Mouse (Mus musculus) embryonic facial prominence, embryonic 15.5 days (tissue): ENCODE results near the gene Rab3il1. TPM values are rescaled to one million over a fixed set of nuclear protein-coding genes. Genes with fewer than 3 reads are reported as not detected.

Experiments
- ATAC-seq: fragments of 200-750 bp; cut with Nextera tagmentation; 2 replicates; pipeline ENCODE4 v1.8.0; 2017; ENCODE audit warnings: low read depth, moderate TSS enrichment; ENCODE audit not compliant: insufficient number of reproducible peaks, low FRiP score, low TSS enrichment
- H3K27ac ChIP-seq: fragments of 300-500 bp; sonication (generic); replicated peaks from 2 replicates; pipeline ENCODE4 v1.5.1; 2015; ENCODE audit warnings: mild to moderate bottlenecking, inconsistent platforms
- H3K27me3 ChIP-seq: fragments of 300-500 bp; sonication (generic); 2 replicates; pipeline ENCODE4 v1.6.1; 2015; ENCODE audit warnings: inconsistent platforms
- H3K36me3 ChIP-seq: fragments of 300-500 bp; sonication (generic); 2 replicates; pipeline ENCODE4 v1.6.1; 2015; ENCODE audit warnings: mild to moderate bottlenecking, inconsistent platforms
- H3K4me1 ChIP-seq: fragments of 300-500 bp; sonication (generic); 2 replicates; pipeline ENCODE4 v1.6.1; 2015; ENCODE audit warnings: inconsistent platforms
- H3K4me2 ChIP-seq: fragments of 300-500 bp; sonication (generic); replicated peaks from 2 replicates; pipeline ENCODE4 v1.6.1; 2015; ENCODE audit warnings: mild to moderate bottlenecking, inconsistent platforms
- H3K4me3 ChIP-seq: fragments of 300-500 bp; sonication (generic); replicated peaks from 2 replicates; pipeline ENCODE4 v1.5.1; 2015; ENCODE audit warnings: mild to moderate bottlenecking, inconsistent platforms
- H3K9ac ChIP-seq: fragments of 300-500 bp; sonication (generic); 2 replicates; pipeline ENCODE4 v1.6.1; 2015; ENCODE audit warnings: inconsistent platforms
- H3K9me3 ChIP-seq: fragments of 300-500 bp; sonication (generic); replicated peaks from 2 replicates; pipeline ENCODE4 v1.6.1; 2016; ENCODE audit warnings: inconsistent platforms
- WGBS: fragments of 180-500 bp; shearing (Covaris S2); methylation state at CpG from one replicate; pipeline ENCODE4 v1.1.7; 2015; 5-methylcytosine and 5-hydroxymethylcytosine counted together
- polyA plus RNA-seq: library from polyadenylated mRNA; unstranded; fragments of >200 nt; fragmentation: Nextera tagmentation; extraction: Ambion mirVana; gene quantifications from 2 replicates; pipeline ENCODE4 v1.2.1, GENCODE M21; 2015

Gene Rab3il1
- polyA plus RNA-seq, 1 experiment from 2014 or later: 46.1 TPM

GRCm38 (mm10) chr19:10045707-10046106 is 44.2 kb downstream of the Rab3il1 start:
- H3K4me3 ChIP-seq: no peak overlapping the region
- 72% methylated on average over 2 of the region's 2 CpGs for WGBS
- H3K9ac ChIP-seq: no peak overlapping the region
- peaks cover 25% of the 10 kb centered on the region for H3K4me1 ChIP-seq
- H3K27me3 ChIP-seq: no peaks in the 10 kb centered on the region
- no peak for ATAC-seq
- H3K36me3 ChIP-seq: no peaks in the 10 kb centered on the region
- H3K9me3 ChIP-seq: no peaks in the 10 kb centered on the region
- no peak overlapping the region for H3K27ac ChIP-seq
- no peak overlapping the region for H3K4me2 ChIP-seq

- H3K4me2 ChIP-seq: no peak overlapping the region
- no peak overlapping the region for H3K9ac ChIP-seq
- no peak overlapping the region for H3K4me3 ChIP-seq
- no peak for ATAC-seq
- no peaks in the 10 kb centered on the region for H3K9me3 ChIP-seq
- no peaks in the 10 kb centered on the region for H3K36me3 ChIP-seq
- no peak overlapping the region for H3K27ac ChIP-seq
- peaks cover 18% of the 10 kb centered on the region for H3K4me1 ChIP-seq
- WGBS: 64% methylated on average over 4 of the region's 4 CpGs
- no peaks in the 10 kb centered on the region for H3K27me3 ChIP-seq
Measured at GRCm38 (mm10) chr19:10046346-10046745, 44.9 kb downstream of the Rab3il1 start.

DNA sequence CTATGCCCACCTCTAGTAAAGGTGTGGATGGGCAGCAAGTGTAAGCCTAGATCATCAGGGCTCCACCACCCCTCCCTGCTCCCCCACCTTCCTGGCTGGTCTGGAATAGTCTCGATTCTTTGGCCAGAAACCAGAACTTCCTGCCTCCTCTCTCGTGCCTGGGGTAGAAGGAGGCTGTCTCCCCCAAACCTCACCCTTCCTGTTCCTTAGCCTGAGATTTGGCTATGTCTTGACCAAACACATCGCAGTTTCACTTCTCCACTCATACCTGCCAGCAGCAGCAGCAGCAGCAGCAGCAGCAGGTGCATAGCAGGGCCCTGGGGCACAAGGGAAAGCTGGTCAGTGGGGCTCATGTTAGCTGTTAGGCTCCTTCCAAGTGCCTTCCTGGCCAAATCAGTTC is 45.5 kb downstream of the Rab3il1 start:
- no peak overlapping the region for H3K27ac ChIP-seq
- peaks cover 13% of the 10 kb centered on the region for H3K4me1 ChIP-seq
- 34% methylated on average over 3 of the region's 3 CpGs for WGBS

DNA sequence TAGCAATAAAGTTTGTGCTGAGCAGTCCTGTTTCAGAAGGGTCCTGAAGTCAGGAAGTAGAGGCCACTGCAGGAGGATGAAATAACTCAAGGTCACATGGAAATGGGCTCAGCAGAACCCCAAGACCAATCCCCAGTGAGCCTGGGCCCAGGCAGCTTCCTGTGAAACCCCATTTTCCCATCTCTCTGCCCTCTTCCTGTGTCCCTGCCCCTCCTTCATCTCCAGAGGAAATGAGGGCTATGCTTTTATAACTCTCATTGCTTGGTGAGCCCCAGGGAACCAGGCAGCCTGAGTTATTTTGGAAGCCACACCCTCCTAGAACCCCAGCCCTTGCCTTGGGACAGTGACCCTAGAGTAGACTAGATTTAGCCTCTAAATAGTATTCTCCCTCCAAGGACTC is 48.1 kb downstream of the Rab3il1 start:
- no peaks in the 10 kb centered on the region for H3K27me3 ChIP-seq
- no peaks in the 10 kb centered on the region for H3K9me3 ChIP-seq
- H3K4me2 ChIP-seq: no peak overlapping the region
- ATAC-seq: no peak
- H3K36me3 ChIP-seq: no peaks in the 10 kb centered on the region; the same call in 1 of the 2 replicates
- H3K4me3 ChIP-seq: no peak overlapping the region
- no peak overlapping the region for H3K27ac ChIP-seq
- H3K9ac ChIP-seq: no peak overlapping the region
- H3K4me1 ChIP-seq: 0 out of 2 replicates have a peak, but pooled peaks cover 4% of the 10 kb centered on the region

More for the DNA sequence above, 45.5 kb downstream of the Rab3il1 start:
- no peak overlapping the region for H3K4me2 ChIP-seq
- H3K9me3 ChIP-seq: no peaks in the 10 kb centered on the region
- H3K9ac ChIP-seq: no peak overlapping the region
- ATAC-seq: no peak
- no peak overlapping the region for H3K4me3 ChIP-seq
- H3K27me3 ChIP-seq: no peaks in the 10 kb centered on the region
- H3K36me3 ChIP-seq: no peaks in the 10 kb centered on the region

DNA sequence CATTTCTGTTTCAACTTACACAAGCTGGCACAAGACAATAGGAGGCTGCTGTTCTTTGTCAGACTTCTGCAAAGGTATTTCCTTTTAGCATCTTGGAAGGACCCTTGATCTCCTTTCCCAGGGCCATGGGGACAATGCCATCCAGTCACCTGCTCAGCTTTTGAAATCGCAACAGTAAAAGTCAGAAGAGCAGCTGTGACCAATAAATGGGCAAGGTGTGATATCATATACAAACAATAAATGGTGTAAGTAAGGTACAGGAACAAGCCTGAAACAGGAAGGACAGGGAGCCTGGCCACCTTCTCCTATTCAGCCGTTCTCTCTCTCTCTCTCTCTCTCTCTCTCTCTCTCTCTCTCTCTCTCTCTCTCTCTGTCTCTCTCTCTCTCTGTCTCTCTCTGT is 49.0 kb downstream of the Rab3il1 start:
- no peak overlapping the region for H3K27ac ChIP-seq
- H3K4me2 ChIP-seq: no peak overlapping the region

DNA sequence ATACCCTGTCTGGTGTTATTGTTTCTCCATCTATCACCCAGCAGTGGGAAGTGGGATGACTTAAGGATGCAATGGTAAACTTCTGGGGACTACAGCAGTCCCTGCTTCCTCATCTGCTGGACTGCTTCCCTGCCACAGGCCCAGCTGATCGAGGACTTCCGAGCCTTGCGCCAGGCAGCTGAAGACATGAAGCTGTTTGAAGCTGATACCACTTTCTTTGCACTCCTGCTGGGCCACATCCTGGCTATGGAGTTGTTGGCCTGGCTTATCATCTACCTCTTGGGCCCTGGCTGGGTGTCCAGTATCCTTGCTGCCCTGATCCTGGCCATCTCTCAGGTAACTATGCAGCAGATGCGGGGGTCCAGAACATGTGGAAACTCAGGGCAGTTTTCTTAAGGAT is 51.2 kb downstream of the Rab3il1 start:
- 95% methylated on average over 4 of the region's 4 CpGs for WGBS
- no peaks in the 10 kb centered on the region for H3K9me3 ChIP-seq
- H3K4me3 ChIP-seq: no peak overlapping the region
- H3K9ac ChIP-seq: no peak overlapping the region
- H3K4me2 ChIP-seq: no peak overlapping the region
- ATAC-seq: no peak
- H3K27me3 ChIP-seq: no peaks in the 10 kb centered on the region
- H3K4me1 ChIP-seq: no peaks in the 10 kb centered on the region
- no peak overlapping the region for H3K27ac ChIP-seq
- peaks cover 7% of the 10 kb centered on the region; the same call in 1 of the 2 replicates for H3K36me3 ChIP-seq

More for the DNA sequence above, 49.0 kb downstream of the Rab3il1 start:
- H3K4me1 ChIP-seq: 0 out of 2 replicates have a peak, but pooled peaks cover 4% of the 10 kb centered on the region
- no peak overlapping the region for H3K9ac ChIP-seq
- WGBS: 79% methylated on average over 2 of the region's 2 CpGs
- no peaks in the 10 kb centered on the region for H3K9me3 ChIP-seq
- no peaks in the 10 kb centered on the region for H3K27me3 ChIP-seq
- H3K36me3 ChIP-seq: no peaks in the 10 kb centered on the region; the same call in 1 of the 2 replicates
- no peak for ATAC-seq
- no peak overlapping the region for H3K4me3 ChIP-seq

DNA sequence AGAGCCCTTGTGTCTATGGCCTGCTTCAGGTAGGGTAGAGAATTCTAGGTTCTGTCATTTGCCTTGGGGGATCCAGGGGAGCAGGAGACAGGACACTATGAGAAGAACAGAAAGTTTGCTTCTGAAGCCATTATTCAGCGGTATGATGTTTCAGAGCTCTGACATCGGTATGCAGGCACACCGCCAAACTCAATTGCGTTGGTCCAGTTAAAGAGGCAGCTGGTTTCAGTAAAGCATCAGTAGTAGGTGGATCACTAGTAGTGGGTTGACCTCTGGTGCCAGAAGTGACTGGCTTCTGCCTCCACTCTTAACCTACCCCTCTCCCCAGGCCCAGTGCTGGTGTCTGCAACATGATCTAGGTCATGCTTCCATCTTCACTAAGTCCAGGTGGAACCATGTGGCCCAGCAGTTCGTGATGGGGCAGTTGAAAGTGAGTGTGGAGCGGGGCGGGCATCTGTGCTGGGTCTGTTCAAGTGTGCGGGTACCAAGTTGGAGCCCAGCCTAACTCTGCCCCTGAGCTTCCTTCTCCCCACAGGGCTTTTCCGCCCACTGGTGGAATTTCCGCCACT is 52.3 kb downstream of the Rab3il1 start:
- no peak overlapping the region for H3K9ac ChIP-seq
- WGBS: 87% methylated on average over 10 of the region's 10 CpGs
- no peak overlapping the region for H3K4me2 ChIP-seq
- no peak overlapping the region for H3K27ac ChIP-seq
- H3K4me3 ChIP-seq: no peak overlapping the region
- H3K4me1 ChIP-seq: no peaks in the 10 kb centered on the region
- peaks cover 12% of the 10 kb centered on the region; the same call in 1 of the 2 replicates for H3K36me3 ChIP-seq
- ATAC-seq: no peak
- no peaks in the 10 kb centered on the region for H3K9me3 ChIP-seq
- no peaks in the 10 kb centered on the region for H3K27me3 ChIP-seq

- Histone ChIP-seq H3K9ac (no peak overlapping the region), H3K4me1 (no peaks in the 10 kb centered on the region), H3K27ac (no peak overlapping the region), H3K4me3 (no peak overlapping the region), H3K9me3 (no peaks in the 10 kb centered on the region), H3K36me3 (peaks cover 12% of the 10 kb centered on the region; the same call in 1 of the 2 replicates), H3K4me2 (no peak overlapping the region), H3K27me3 (no peaks in the 10 kb centered on the region)
- WGBS: 88% methylated on average over 6 of the region's 6 CpGs
- ATAC-seq: no peak
Measured at GRCm38 (mm10) chr19:10054361-10055075, 53.0 kb downstream of the Rab3il1 start.

- no peaks in the 10 kb centered on the region for H3K27me3 ChIP-seq
Measured at GRCm38 (mm10) chr19:10055261-10055660, 53.8 kb downstream of the Rab3il1 start.

GRCm38 (mm10) chr19:10055783-10056660 is 54.6 kb downstream of the Rab3il1 start:
- H3K27ac ChIP-seq: no peak overlapping the region
- ATAC-seq: no peak
- H3K9ac ChIP-seq: no peak overlapping the region
- no peak overlapping the region for H3K4me2 ChIP-seq
- H3K36me3 ChIP-seq: peaks cover 12% of the 10 kb centered on the region; the same call in 1 of the 2 replicates
- no peak overlapping the region for H3K4me3 ChIP-seq
- H3K9me3 ChIP-seq: no peaks in the 10 kb centered on the region
- H3K4me1 ChIP-seq: no peaks in the 10 kb centered on the region
- H3K27me3 ChIP-seq: no peaks in the 10 kb centered on the region
- 81% methylated on average over 22 of the region's 22 CpGs for WGBS

More at GRCm38 (mm10) chr19:10055261-10055660, 53.8 kb downstream of the Rab3il1 start:
- H3K9me3 ChIP-seq: no peaks in the 10 kb centered on the region
- 72% methylated on average over 3 of the region's 3 CpGs for WGBS
- no peak overlapping the region for H3K27ac ChIP-seq
- H3K4me2 ChIP-seq: no peak overlapping the region
- H3K36me3 ChIP-seq: peaks cover 12% of the 10 kb centered on the region; the same call in 1 of the 2 replicates
- no peak for ATAC-seq
- H3K9ac ChIP-seq: no peak overlapping the region
- H3K4me3 ChIP-seq: no peak overlapping the region
- no peaks in the 10 kb centered on the region for H3K4me1 ChIP-seq

GRCm38 (mm10) chr19:10056686-10057085 is 55.2 kb downstream of the Rab3il1 start:
- 82% methylated on average over 3 of the region's 3 CpGs for WGBS
- H3K4me3 ChIP-seq: no peak overlapping the region
- H3K9me3 ChIP-seq: no peaks in the 10 kb centered on the region
- no peak for ATAC-seq
- H3K27ac ChIP-seq: no peak overlapping the region
- H3K4me2 ChIP-seq: no peak overlapping the region
- no peaks in the 10 kb centered on the region for H3K27me3 ChIP-seq
- no peak overlapping the region for H3K9ac ChIP-seq
- no peaks in the 10 kb centered on the region for H3K4me1 ChIP-seq
- H3K36me3 ChIP-seq: peaks cover 16% of the 10 kb centered on the region; the same call in 1 of the 2 replicates
